Mouse (Mus musculus): ENCODE data around the gene Gast. TPM values are rescaled to one million over a fixed set of nuclear protein-coding genes. Genes with fewer than 3 reads are reported as not detected.
"Not testable (repeated sequence)": the region's sequence is repeated elsewhere in the genome, so short reads cannot be mapped to it uniquely, and the experiment has no call there.

Gene Gast
- polyA plus RNA-seq, 1 experiment from 2014 or later = 0.77 TPM

DNA sequence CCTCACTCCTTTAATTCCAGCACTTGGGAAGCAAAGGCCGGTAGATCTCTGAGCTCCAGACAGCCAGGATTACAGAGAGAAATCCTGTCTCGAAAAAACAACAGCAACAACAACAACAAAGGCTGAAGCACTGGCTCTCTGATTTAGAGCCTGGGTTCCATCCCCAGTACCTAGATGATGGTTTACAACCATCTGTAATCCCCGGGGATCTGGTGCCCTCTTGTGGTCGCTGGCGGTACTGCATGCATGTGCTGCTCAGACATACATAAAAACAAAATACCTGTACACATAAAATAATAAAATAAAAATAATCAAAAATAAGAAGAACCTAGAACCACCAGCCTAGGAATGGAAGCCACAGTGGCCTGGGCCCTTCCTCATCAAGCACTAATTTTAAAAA lies 33.9 kb upstream of the Gast start:
- no peak overlapping the region for H3K27ac ChIP-seq (ENCODE audit: low read length)
- no peak for ATAC-seq
- 9% methylated on average over 5 of the region's 5 CpGs for whole genome bisulfite sequencing
- no peaks in the 10 kb centered on the region for H3K36me3 ChIP-seq (ENCODE audit: control insufficient read depth, insufficient read depth, low read length)
- no peak overlapping the region for H3K4me3 ChIP-seq (ENCODE audit: low read length)
- 0 out of 2 replicates have a peak, but pooled peaks cover 7% of the 10 kb centered on the region for H3K4me1 ChIP-seq (ENCODE audit: control insufficient read depth, insufficient read depth, low read length)
- no peak overlapping the region for H3K9ac ChIP-seq (ENCODE audit: low read depth, low read length)
- H3K9me3 ChIP-seq (ENCODE audit: control insufficient read depth, low read length) = no peaks in the 10 kb centered on the region
- no peak overlapping the region for H3K4me2 ChIP-seq (ENCODE audit: low read depth, low read length)
- no peaks in the 10 kb centered on the region for H3K27me3 ChIP-seq (replicated peaks; ENCODE audit: control insufficient read depth, insufficient read depth, low read length)

DNA sequence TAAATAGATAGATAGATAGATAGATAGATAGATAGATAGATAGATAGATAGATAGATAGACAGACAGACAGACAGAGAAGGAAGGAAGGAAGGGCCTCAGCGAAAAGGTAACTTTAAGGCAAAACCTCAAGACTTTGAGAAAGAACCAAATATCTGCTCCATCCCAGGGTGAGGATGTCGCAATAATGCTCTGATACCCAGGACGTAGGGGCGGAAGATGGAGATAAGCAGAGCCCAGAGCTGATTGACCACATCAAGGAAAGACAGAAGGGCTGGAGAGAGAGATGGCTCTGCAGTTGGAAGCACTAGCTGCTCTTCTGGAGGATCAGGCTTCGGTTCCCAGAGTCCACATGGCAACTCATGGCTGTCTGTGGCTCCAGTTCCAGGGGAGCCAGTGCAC lies 32.9 kb upstream of the Gast start:
- no peak overlapping the region for H3K9ac ChIP-seq (ENCODE audit: low read depth, low read length)
- H3K36me3 ChIP-seq (ENCODE audit: control insufficient read depth, insufficient read depth, low read length) = no peaks in the 10 kb centered on the region
- H3K9me3 ChIP-seq (ENCODE audit: control insufficient read depth, low read length) = no peaks in the 10 kb centered on the region
- ATAC-seq = no peak
- no peaks in the 10 kb centered on the region for H3K27me3 ChIP-seq (replicated peaks; ENCODE audit: control insufficient read depth, insufficient read depth, low read length)
- 0 out of 2 replicates have a peak, but pooled peaks cover 5% of the 10 kb centered on the region for H3K4me1 ChIP-seq (ENCODE audit: control insufficient read depth, insufficient read depth, low read length)
- no peak overlapping the region for H3K4me2 ChIP-seq (ENCODE audit: low read depth, low read length)
- WGBS = 74% methylated on average over 5 of the region's 5 CpGs
- H3K27ac ChIP-seq (ENCODE audit: low read length) = no peak overlapping the region
- no peak overlapping the region for H3K4me3 ChIP-seq (ENCODE audit: low read length)

- 81% methylated on average over 5 of the region's 5 CpGs for WGBS
- Histone ChIP-seq H3K4me2 (ENCODE audit: low read depth, low read length) (no peak overlapping the region), H3K27me3 (replicated peaks; ENCODE audit: control insufficient read depth, insufficient read depth, low read length) (no peaks in the 10 kb centered on the region), H3K4me3 (ENCODE audit: low read length) (no peak overlapping the region), H3K9me3 (ENCODE audit: control insufficient read depth, low read length) (no peaks in the 10 kb centered on the region), H3K36me3 (ENCODE audit: control insufficient read depth, insufficient read depth, low read length) (no peaks in the 10 kb centered on the region), H3K27ac (ENCODE audit: low read length) (no peak overlapping the region), H3K9ac (ENCODE audit: low read depth, low read length) (no peak overlapping the region), H3K4me1 (ENCODE audit: control insufficient read depth, insufficient read depth, low read length) (no peaks in the 10 kb centered on the region)
- ATAC-seq = no peak
Observed at GRCm38 (mm10) chr11:100307900-100308299, 26.3 kb upstream of the Gast start.

GRCm38 (mm10) chr11:100308672-100309071 lies 25.5 kb upstream of the Gast start:
- not testable (repeated sequence) for H3K27ac ChIP-seq (ENCODE audit: low read length); H3K4me3 ChIP-seq (ENCODE audit: low read length); H3K9me3 ChIP-seq (ENCODE audit: control insufficient read depth, low read length); H3K4me1 ChIP-seq (ENCODE audit: control insufficient read depth, insufficient read depth, low read length); H3K4me2 ChIP-seq (ENCODE audit: low read depth, low read length); H3K27me3 ChIP-seq (replicated peaks; ENCODE audit: control insufficient read depth, insufficient read depth, low read length); H3K36me3 ChIP-seq (ENCODE audit: control insufficient read depth, insufficient read depth, low read length); ATAC-seq; H3K9ac ChIP-seq (ENCODE audit: low read depth, low read length)
- 87% methylated on average over 6 of the region's 6 CpGs for WGBS

- H3K4me2 ChIP-seq (ENCODE audit: low read depth, low read length) = no peak overlapping the region
- no peak for ATAC-seq
- no peaks in the 10 kb centered on the region for H3K27me3 ChIP-seq (replicated peaks; ENCODE audit: control insufficient read depth, insufficient read depth, low read length)
- no peak overlapping the region for H3K27ac ChIP-seq (ENCODE audit: low read length)
- WGBS = 65% methylated on average over 1 of the region's 1 CpGs
- no peak overlapping the region for H3K9ac ChIP-seq (ENCODE audit: low read depth, low read length)
- no peaks in the 10 kb centered on the region for H3K4me1 ChIP-seq (ENCODE audit: control insufficient read depth, insufficient read depth, low read length)
- no peak overlapping the region for H3K4me3 ChIP-seq (ENCODE audit: low read length)
- no peaks in the 10 kb centered on the region for H3K36me3 ChIP-seq (ENCODE audit: control insufficient read depth, insufficient read depth, low read length)
- H3K9me3 ChIP-seq (ENCODE audit: control insufficient read depth, low read length) = no peaks in the 10 kb centered on the region
Observed at GRCm38 (mm10) chr11:100311656-100312055, 22.6 kb upstream of the Gast start.

- no peak overlapping the region for H3K27ac ChIP-seq (ENCODE audit: low read length)
- no peak for ATAC-seq
- H3K4me3 ChIP-seq (ENCODE audit: low read length) = no peak overlapping the region
- no peaks in the 10 kb centered on the region for H3K27me3 ChIP-seq (replicated peaks; ENCODE audit: control insufficient read depth, insufficient read depth, low read length)
- H3K9ac ChIP-seq (ENCODE audit: low read depth, low read length) = no peak overlapping the region
- no peaks in the 10 kb centered on the region for H3K4me1 ChIP-seq (ENCODE audit: control insufficient read depth, insufficient read depth, low read length)
- WGBS = 30% methylated on average over 5 of the region's 5 CpGs
- no peaks in the 10 kb centered on the region for H3K9me3 ChIP-seq (ENCODE audit: control insufficient read depth, low read length)
- no peaks in the 10 kb centered on the region for H3K36me3 ChIP-seq (ENCODE audit: control insufficient read depth, insufficient read depth, low read length)
- H3K4me2 ChIP-seq (ENCODE audit: low read depth, low read length) = no peak overlapping the region
Observed at GRCm38 (mm10) chr11:100312096-100312679, 22.0 kb upstream of the Gast start.

DNA sequence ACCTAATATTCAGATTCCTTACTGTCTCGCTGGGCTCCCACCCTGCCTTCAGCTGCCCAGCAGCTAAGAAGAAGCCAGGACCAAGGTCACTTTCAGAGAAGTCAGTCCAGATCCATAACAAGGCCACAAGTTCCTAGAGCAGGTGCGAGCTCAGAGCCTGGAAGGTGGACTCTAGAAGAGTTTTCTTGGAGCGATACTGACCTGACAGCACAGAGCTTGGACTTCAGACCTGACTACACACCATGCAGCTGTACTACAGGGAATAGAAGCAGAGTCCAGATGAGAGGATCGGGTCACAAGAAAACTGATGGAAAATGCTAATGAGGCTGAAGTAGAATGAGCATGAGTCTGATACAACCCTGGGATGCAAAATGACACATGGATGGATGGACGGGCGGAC lies 20.8 kb upstream of the Gast start:
- Histone ChIP-seq H3K36me3 (ENCODE audit: control insufficient read depth, insufficient read depth, low read length) (no peaks in the 10 kb centered on the region), H3K4me1 (ENCODE audit: control insufficient read depth, insufficient read depth, low read length) (no peaks in the 10 kb centered on the region), H3K27me3 (replicated peaks; ENCODE audit: control insufficient read depth, insufficient read depth, low read length) (no peaks in the 10 kb centered on the region), H3K4me2 (ENCODE audit: low read depth, low read length) (no peak overlapping the region), H3K9ac (ENCODE audit: low read depth, low read length) (no peak overlapping the region), H3K27ac (ENCODE audit: low read length) (no peak overlapping the region), H3K9me3 (ENCODE audit: control insufficient read depth, low read length) (no peaks in the 10 kb centered on the region), H3K4me3 (ENCODE audit: low read length) (no peak overlapping the region)
- WGBS = 90% methylated on average over 6 of the region's 6 CpGs
- ATAC-seq = no peak

GRCm38 (mm10) chr11:100315439-100315838 lies 18.8 kb upstream of the Gast start:
- no peak overlapping the region for H3K9ac ChIP-seq (ENCODE audit: low read depth, low read length)
- H3K27me3 ChIP-seq (replicated peaks; ENCODE audit: control insufficient read depth, insufficient read depth, low read length) = no peaks in the 10 kb centered on the region
- no peaks in the 10 kb centered on the region for H3K36me3 ChIP-seq (ENCODE audit: control insufficient read depth, insufficient read depth, low read length)
- H3K9me3 ChIP-seq (ENCODE audit: control insufficient read depth, low read length) = no peaks in the 10 kb centered on the region
- ATAC-seq = no peak
- 95% methylated on average over 5 of the region's 5 CpGs for WGBS
- H3K4me2 ChIP-seq (ENCODE audit: low read depth, low read length) = no peak overlapping the region
- H3K27ac ChIP-seq (ENCODE audit: low read length) = no peak overlapping the region
- peaks cover 2% of the 10 kb centered on the region; the same call in 1 of the 2 replicates for H3K4me1 ChIP-seq (ENCODE audit: control insufficient read depth, insufficient read depth, low read length)
- H3K4me3 ChIP-seq (ENCODE audit: low read length) = no peak overlapping the region

DNA sequence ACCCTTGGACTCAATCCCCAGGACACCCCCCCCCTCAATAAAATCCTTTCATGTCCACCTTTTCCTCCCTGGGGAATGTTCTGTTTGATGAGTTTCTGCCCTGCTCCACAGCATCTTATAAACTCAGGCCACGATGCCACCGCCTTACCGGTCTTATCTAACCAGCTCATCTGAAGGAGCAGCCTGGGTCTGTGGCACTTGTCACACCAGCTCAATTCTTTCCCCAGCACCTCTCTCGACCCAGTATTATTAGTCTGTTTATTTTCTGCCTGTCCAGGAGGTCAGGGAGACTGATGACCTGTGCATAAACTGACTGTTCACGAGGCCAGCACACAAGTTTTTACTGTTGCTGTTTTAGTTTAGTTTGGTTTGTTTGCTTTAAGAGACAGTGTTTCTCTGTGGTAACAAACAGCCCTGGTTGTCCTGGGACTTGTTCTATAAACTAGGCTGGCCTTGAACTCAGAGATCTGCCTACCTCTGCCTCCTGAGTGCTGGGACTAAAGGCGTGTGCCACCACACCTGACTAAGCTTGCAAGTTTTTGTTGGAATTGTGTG lies 16.3 kb upstream of the Gast start:
- H3K4me1 ChIP-seq (ENCODE audit: control insufficient read depth, insufficient read depth, low read length) = peaks cover 12% of the 10 kb centered on the region; the same call in 1 of the 2 replicates
- peaks cover 6% of the 10 kb centered on the region; the same call in 1 of the 2 replicates for H3K36me3 ChIP-seq (ENCODE audit: control insufficient read depth, insufficient read depth, low read length)

More for the DNA sequence above, 16.3 kb upstream of the Gast start:
- Histone ChIP-seq H3K4me2 (ENCODE audit: low read depth, low read length) (no peak overlapping the region), H3K27ac (ENCODE audit: low read length) (no peak overlapping the region), H3K27me3 (replicated peaks; ENCODE audit: control insufficient read depth, insufficient read depth, low read length) (no peaks in the 10 kb centered on the region), H3K4me3 (ENCODE audit: low read length) (no peak overlapping the region), H3K9ac (ENCODE audit: low read depth, low read length) (no peak overlapping the region), H3K9me3 (ENCODE audit: control insufficient read depth, low read length) (no peaks in the 10 kb centered on the region)
- no peak for ATAC-seq
- 37% methylated on average over 6 of the region's 6 CpGs for WGBS

All from intestine, embryonic 16.5 days (tissue).